Mouse (Mus musculus): ENCODE data around the gene Lrrc1. TPM values are rescaled to one million over a fixed set of nuclear protein-coding genes. Genes with fewer than 3 reads are reported as not detected.

Gene Lrrc1
- total RNA-seq, 2 experiments from 2014 or later = 7.3 to 7.8 TPM

- no peak for DNase-seq (ENCODE audit: low spot score in 2 of 2)
Observed at GRCm38 (mm10) chr9:77429230-77430015, 115.2 kb downstream of the Lrrc1 start.

DNA sequence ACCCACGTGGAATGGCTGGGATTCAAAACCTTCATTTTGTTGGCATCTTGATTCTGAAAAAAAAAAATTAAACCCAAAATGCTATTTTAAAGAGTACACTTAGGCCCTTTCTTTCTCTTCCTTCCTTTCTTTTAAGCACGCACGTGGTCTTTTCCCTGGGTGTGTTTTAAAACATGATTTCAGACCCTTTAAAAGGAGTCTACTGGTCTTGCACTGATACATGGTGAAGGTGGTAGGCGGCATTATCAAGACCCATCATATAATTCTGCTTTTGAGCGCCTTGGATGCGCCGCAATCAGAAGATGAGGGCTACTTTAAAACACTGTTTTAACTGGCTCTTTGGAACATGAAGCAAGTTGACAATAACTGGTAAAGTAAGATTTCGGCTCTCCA, 115.9 kb downstream of the Lrrc1 start:
- DNase-seq (ENCODE audit: low spot score in 2 of 2) = no peak

DNA sequence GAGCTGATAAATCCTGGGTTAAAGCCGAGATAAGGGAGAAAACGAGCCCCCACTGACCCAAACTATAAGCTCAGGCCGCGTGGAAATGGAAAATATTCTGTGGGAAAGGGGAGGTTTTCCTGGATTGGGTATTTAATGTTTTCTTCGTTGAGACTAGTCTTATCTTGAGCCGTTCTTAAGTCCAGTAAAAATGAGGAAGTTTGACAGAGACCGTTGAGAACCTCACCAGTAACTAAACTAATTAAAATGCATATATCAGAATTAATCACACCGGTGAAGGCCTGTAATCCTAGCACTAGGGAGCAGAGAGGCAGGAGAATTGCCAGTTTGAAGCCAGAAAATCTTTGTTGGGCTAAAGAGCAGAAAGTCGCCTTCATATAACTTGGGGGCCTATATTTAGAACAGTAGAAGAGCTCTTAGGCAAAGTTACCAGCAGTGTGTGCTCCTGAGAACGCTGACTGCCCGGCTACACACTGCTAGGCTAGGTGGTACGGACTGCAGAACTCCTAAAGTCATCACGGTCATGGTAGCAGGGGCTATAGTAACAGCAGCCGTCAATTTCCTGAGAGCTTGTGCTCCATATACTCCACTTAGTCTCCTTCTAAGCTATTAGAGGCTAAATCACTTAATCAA, 116.4 kb downstream of the Lrrc1 start:
- no peak for DNase-seq (ENCODE audit: low spot score in 2 of 2)

DNA sequence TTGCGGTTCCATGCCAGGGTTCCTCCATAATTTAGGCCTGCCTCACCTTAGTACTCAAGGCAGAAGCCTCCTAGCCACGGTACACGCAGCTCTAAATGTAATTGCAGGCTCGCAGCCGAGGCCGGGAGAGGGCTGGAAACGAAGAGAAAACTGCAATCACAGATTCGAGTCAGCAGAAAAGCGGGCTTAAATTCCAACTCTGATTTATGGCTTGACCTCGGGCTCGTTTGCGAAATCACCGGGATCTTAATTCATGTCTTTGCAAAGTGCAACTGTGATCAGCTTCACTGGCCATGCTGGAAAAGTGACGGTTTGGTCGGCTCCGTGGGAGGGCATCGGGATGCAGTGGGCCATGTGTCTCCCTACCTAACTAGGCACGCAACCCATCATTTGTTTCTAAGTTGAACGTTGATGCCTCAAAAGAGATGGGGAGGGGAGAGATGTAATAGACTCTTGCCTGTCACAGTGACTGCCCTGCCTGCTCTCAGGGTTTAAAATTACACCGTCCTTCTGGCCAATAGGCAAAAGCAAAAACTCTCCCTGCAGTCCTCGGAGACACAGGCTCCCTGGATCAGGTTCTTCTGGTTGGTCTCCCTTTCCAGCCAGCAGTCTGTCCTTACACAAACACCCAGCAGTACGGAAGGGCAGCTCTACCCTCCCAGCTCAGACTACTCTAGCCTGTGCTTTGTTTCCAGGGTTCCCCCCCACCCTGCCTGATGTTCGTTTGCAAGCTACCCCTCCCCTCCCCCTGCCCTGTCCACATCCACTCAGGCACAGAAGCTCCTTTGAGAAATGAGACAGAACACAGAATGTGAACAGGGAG, 117.2 kb downstream of the Lrrc1 start:
- DNase-seq (ENCODE audit: low spot score in 2 of 2) = no peak

DNA sequence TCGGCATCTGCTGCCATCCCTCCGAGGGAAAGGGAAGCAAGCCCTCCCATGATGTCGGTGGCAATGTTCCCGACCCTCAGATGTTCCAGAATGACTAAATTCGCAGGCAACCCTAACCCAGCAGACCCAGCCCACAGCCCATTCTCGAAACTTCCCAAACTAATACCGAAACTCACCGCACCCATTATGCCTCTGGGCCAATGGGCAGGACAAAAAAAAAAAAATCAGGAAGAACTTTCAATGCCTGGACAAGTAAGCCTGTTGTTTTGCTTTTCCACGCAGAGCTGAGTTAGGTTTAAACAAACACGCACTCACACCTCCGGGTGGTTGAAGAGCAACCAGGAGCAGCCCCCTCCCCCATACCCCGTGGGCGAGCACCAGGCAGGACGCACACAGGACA, 118.6 kb downstream of the Lrrc1 start:
- DNase-seq (ENCODE audit: low spot score in 2 of 2) = no peak

DNA sequence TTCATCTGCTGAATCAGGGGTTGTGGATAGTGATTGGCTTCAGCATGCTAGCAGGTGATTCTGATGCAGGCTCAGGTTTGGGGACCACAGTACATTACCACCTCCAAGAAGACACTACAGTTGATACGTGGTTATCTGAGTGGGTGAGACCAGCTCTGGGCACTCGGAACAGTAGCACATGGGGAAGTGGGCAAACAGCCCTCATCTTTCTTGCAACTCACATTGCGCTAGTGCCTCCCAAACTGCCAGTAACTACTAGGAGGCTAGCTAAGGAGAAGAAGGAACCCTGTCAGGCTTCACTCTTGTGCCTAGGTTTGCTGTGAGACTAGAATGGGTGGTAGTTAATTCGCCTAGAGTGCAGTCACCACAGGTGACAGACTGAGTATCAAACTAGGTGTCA, 119.1 kb downstream of the Lrrc1 start:
- DNase-seq (ENCODE audit: low spot score in 2 of 2) = no peak

GRCm38 (mm10) chr9:77420200-77420585, 124.5 kb downstream of the Lrrc1 start:
- no peak for DNase-seq (ENCODE audit: low spot score in 2 of 2)

DNA sequence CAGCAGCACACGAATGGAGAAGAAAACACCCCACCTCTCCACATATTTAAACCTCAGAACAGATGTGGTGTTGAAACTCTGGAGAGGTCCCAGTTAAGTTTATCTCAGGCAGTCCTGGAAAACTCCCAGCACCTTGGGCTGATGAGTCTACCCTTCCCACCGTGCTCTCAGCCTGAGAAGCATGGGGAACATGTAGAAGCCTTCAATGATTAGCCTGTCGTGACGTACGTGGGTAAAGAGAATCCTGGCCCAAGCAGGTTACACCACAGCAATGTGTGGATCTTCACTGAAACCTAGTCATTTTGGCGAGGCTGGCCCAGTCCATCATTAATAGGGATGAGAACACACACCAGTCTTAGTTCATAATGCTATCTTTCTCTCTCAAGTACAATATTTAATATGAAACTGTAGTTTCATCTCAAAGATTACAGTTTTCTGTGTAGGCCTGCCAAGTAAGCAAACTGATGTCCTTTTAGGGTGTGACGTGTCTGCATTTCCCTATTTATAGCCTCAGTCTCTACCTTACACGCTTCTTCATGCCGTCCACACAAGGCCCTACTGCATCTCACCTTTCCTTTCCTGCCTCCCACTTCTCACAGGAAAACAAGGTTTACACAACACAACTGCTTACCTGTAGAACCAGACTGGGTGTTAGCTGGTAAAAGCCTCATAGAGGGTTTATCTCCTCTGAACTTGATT, 125.0 kb downstream of the Lrrc1 start:
- no peak for DNase-seq (ENCODE audit: low spot score in 2 of 2)

- DNase-seq (ENCODE audit: low spot score in 2 of 2) = no peak
Observed at GRCm38 (mm10) chr9:77418800-77419199, 125.9 kb downstream of the Lrrc1 start.

- DNase-seq (ENCODE audit: low spot score in 2 of 2) = no peak
Observed at GRCm38 (mm10) chr9:77416486-77416885, 128.2 kb downstream of the Lrrc1 start.

- DNase-seq (ENCODE audit: low spot score in 2 of 2) = no peak
Observed at GRCm38 (mm10) chr9:77416002-77416401, 128.7 kb downstream of the Lrrc1 start.

DNA sequence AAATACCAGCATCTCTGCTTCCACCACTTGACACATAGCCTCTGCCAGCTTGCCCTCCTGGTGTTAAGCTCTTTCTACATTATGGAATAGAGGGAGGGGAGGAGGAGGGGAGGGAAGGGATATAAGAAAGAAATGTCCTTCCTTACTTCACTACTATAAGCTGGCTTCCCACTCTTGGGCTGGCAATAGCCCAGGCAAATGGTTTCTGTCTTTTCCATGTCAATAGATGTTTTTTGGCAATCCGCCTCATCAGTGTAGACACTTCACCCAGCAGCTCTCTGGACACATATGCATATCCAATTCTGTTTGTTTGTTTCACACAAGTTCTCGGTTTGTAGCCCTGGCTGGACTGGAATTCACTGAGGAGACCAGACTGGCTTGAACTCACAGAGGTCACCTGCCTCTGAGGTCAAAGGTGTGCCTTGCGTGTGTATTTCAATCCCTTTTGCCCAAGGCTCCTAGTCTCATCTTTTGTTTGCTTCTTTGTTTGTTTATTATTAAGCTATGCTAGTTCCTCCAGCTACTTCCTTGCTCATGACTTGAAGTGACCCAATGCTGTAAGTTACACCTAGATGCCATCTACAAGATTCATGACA, 132.7 kb downstream of the Lrrc1 start:
- no peak for DNase-seq (ENCODE audit: low spot score in 2 of 2)

DNA sequence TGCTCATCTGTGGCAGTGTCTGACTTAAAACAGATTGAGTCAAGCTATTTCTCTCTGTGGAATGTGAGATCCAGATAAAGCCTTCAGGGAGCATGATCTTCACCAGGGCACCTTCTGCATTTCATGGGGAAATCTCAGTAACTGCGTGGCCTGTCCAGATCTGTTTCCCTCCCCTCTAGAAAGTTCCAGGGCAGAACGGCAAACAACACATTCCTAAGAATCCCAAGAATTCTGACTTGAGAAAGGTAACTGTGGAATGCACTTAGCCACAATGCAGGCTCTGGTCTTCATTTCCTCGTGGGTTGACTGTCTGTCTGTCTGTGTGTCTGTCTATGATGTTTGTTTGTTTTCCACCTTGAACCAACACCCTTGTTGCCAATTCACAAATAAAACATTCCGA, 133.7 kb downstream of the Lrrc1 start:
- no peak for DNase-seq (ENCODE audit: low spot score in 2 of 2)

DNA sequence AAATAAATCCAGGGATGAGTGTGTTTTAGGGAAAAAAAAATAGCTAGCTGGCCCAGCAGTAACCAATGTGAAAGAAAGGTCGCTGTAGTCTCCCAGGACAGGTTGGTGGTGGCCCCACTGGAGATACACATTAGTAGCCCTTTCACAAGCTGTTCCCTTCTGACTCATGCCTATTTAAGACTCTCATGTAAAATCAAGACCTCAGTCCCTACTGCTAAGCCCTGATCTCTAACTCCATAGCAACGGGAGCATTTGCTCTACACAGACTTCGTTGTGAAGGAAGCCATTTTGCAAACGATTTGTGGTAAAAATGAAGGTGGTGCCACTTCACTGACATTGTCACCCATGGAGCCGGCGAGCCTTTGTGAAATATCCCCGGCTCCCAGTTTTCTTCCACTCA, 134.1 kb downstream of the Lrrc1 start:
- no peak for DNase-seq (ENCODE audit: low spot score in 2 of 2)

DNA sequence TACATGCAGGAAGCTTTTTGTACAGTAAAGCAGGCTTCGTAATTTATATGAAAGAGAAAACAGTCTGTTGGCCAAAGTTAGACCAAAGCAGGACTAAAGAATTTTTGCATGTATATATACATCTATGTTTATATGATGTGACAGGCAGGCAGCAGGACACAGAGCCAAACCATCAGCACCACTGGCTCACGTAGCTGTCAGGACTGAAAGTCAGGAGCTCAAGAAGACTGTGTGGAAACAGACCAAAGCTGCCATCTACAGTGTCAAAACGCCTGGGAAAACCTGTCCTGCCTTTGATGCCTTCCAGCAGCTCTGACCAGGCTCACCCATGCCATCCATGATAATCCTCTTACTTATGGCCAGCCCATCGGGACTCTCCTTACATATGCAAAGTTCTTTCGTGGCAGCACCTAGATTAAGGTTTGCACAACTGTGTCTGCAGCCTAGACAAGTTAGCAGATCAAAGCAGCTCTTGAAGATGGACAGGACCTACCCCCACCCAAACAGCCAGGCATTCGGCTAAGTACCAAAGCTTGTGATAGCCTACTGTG, 136.5 kb downstream of the Lrrc1 start:
- DNase-seq (ENCODE audit: low spot score in 2 of 2) = no peak

- no peak for DNase-seq (ENCODE audit: low spot score in 2 of 2)
Observed at GRCm38 (mm10) chr9:77406906-77407305, 137.8 kb downstream of the Lrrc1 start.

DNA sequence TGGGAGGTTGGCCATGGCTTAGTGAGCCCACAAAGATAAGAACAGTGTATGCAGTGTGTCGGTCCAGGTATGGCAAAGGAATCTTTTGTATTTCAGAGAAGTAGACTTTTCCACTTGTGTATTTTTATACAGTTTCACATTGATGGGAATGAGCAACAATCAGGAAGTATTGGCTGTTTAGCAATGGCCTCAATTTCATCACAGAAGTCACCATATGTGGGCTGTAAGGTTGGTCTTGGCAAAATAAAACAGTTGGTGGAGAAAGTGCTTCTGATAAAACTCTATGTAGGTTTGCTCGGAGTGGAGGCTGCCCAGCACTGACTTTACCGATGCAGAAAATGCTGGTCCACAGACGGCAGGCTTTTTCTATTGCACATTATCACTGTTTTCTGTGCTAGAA, 140.2 kb downstream of the Lrrc1 start:
- no peak for DNase-seq (ENCODE audit: low spot score in 2 of 2)

DNA sequence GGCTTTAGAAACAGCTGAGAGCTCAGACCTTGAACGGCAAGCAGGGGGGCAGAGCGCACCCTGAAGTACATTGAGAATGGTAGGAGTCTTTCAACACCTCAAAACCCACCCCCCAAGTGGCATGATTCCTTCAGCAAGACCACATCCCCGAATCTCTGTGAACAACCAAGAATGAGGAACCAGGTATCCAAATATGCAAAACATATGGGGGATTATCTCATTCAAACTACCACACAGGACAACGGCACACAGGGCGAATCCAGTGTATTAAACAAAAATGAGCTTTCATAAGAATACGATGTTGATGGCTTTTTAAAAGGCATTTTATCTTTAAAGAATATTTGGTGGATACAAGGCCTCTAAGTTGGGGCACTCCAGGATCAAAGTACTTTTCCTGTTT, 140.7 kb downstream of the Lrrc1 start:
- no peak for DNase-seq (ENCODE audit: low spot score in 2 of 2)

DNA sequence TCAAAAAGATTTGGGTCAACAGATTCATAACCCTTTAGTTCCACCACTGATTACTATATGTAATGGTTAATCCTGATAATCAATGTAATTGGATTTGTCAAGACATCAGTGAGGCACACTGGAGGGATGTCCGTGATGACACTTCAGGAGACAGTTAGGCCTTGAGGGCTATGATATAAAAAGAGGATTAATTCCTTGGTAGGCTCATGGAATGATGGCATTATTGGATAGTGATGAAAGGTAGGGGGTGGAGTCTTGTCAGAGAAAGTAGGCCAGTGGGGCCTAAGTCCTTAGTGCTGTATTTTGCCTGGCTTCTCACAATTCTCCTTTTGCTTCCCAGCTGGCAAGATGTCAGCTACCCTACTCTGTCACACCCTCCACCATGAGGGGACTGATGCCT, 141.7 kb downstream of the Lrrc1 start:
- no peak for DNase-seq (ENCODE audit: low spot score in 2 of 2)

DNA sequence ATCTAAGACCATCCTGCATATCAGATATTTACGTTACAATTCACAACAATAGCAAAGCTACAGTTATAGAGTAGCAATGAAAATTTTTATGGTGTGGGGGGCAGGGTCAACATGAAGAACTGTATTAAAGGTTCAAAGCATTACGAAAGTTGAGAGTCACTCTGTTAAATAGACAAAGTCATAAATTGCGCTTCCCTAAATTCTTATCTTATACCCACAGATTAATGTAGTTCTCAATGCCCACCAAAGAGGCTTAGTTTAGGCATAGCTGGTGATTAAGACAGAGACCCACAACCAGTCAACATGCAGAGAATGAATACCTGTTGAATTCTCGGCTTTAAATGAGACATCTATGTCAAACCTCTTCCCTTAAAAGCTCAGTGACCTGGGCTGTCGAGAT, 144.9 kb downstream of the Lrrc1 start:
- DNase-seq (ENCODE audit: low spot score in 2 of 2) = no peak

Measured in layer of hippocampus, postnatal 14 days (tissue).